Mouse (Mus musculus): ENCODE measurements around the gene Prorsd1.

The Prorsd1 gene

GRCm38 (mm10) chr11:29503948-29504893, 10.6 kb downstream of the Prorsd1 start:
- DNase-seq (ENCODE audit: low spot score in 2 of 2), result no peak

- DNase-seq (ENCODE audit: low spot score in 2 of 2), result no peak
Measured at GRCm38 (mm10) chr11:29496962-29497361, 17.9 kb downstream of the Prorsd1 start.

- DNase-seq (ENCODE audit: low spot score in 2 of 2), result no peak
Measured at GRCm38 (mm10) chr11:29493135-29493534, 21.7 kb downstream of the Prorsd1 start.

- no peak for DNase-seq (ENCODE audit: low spot score in 2 of 2)
Measured at GRCm38 (mm10) chr11:29474676-29475075, 40.2 kb downstream of the Prorsd1 start.

Data from frontal cortex, postnatal 10 days (tissue).